In the genomic region with DNA sequence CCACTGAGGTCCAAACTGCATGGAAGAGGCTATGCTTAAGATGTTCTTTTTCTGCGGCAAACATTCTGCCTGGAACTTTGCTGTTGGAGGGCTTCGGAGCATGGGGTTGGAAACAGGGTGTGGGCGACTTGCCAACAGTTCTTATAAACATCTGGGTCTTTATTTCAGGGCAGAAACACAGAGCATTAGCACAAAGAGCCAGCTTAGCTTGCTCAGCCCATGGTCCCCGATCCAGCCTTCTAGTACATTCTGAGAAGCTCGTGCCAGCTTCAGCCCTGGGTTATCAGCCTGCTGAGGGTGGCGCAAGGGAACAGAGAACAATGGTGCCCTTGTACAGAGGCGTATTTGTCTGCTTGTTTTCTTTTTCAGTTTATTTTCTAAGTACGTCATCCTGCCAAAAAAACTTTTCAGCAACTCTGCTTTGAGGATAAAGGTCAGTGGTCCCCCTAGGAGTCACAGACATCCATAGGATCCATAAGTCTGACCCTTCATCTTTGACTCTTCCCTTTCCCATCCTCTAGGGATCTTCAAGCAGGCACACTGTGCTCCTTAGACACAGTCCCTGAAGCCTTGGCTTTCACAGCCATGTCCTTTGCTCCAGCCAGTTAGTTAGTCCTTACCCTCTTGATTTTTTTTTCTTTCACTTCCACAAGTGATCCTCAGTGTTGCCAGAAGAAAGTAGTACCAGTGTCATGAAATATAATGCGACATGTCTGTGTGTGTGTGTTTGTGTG, we compare ENCODE assay signal across 9 mouse cellular contexts. TPM values are rescaled to one million over a fixed set of nuclear protein-coding genes. Genes with fewer than 3 reads are reported as not detected.
DNase-seq lines count a peak whose midpoint lies in the region; ATAC-seq lines count a peak whose summit lies in the region.
"Had no signal": no experiment of that assay in that cellular context is flagged by ENCODE, and none has a peak within 500 bp of the region (broad histone marks: within the 10 kb centered on the region; RNA-seq: fewer than 3 reads in every experiment).

No protein-coding gene starts in this region.

- intact Hi-C loops in heart, postnatal 36 days (cut with DNase I) = no loop called here

- no peaks in the 10 kb centered on the region for H3K36me3 ChIP-seq in neural tube, embryonic 12.5 days
- no peaks in the 10 kb centered on the region for H3K36me3 ChIP-seq in neural tube, embryonic 15.5 days
- H3K36me3 ChIP-seq: neural tube, embryonic 13.5 days had no signal

- H3K9ac ChIP-seq in neural tube, embryonic 12.5 days = no peak overlapping the region
- no peak overlapping the region for H3K9ac ChIP-seq in neural tube, embryonic 15.5 days (replicated peaks)
- H3K9ac ChIP-seq: neural tube, embryonic 13.5 days had no signal

- H3K27me3 ChIP-seq in neural tube, embryonic 12.5 days (replicated peaks) = no peaks in the 10 kb centered on the region
- H3K27me3 ChIP-seq in neural tube, embryonic 15.5 days (replicated peaks) = no peaks in the 10 kb centered on the region
- H3K27me3 ChIP-seq: neural tube, embryonic 13.5 days had no signal

- no peak overlapping the region for H3K4me2 ChIP-seq in neural tube, embryonic 12.5 days (replicated peaks)
- H3K4me2 ChIP-seq in neural tube, embryonic 15.5 days = no peak overlapping the region
- H3K4me2 ChIP-seq: neural tube, embryonic 13.5 days had no signal

- no peaks in the 10 kb centered on the region for H3K4me1 ChIP-seq in neural tube, embryonic 12.5 days
- H3K4me1 ChIP-seq in neural tube, embryonic 15.5 days = no peaks in the 10 kb centered on the region
- H3K4me1 ChIP-seq: neural tube, embryonic 13.5 days had no signal

- WGBS in neural tube, embryonic 12.5 days = 83% methylated on average over 9 of the region's 9 CpGs
- 70% methylated on average over 9 of the region's 9 CpGs for WGBS in neural tube, embryonic 15.5 days

- ATAC-seq in neural tube, embryonic 12.5 days (ENCODE audit: low FRiP score, low read depth) = 0 out of 2 replicates have a peak, but pooled peaks have one; percentile 13
- ATAC-seq in neural tube, embryonic 15.5 days (ENCODE audit: low FRiP score) = no peak
- no peak for ATAC-seq in megakaryocyte progenitor cell, adult 5-6 weeks (replicated peaks; ENCODE audit: poor library complexity)

- DNase-seq in cerebellum, adult 18-20 months = peak; percentile 14 to 19
- no peak for DNase-seq in cerebellum, adult 11 months
- peak; percentile 31 to 43 for DNase-seq in heart, postnatal 36 days
- peak; percentile 75 for DNase-seq in lung, postnatal 10 days
- no peak for DNase-seq in spleen, postnatal 4 days (ENCODE audit: low spot score in 2 of 2)

- no peak overlapping the region for H3K27ac ChIP-seq in neural tube, embryonic 12.5 days
- H3K27ac ChIP-seq in neural tube, embryonic 15.5 days (replicated peaks) = no peak overlapping the region
- H3K27ac ChIP-seq: neural tube, embryonic 13.5 days had no signal

- no peak overlapping the region for H3K4me3 ChIP-seq in neural tube, embryonic 12.5 days
- H3K4me3 ChIP-seq in neural tube, embryonic 15.5 days (replicated peaks) = no peak overlapping the region
- H3K4me3 ChIP-seq: neural tube, embryonic 13.5 days had no signal

- H3K9me3 ChIP-seq in neural tube, embryonic 12.5 days = no peaks in the 10 kb centered on the region
- no peaks in the 10 kb centered on the region for H3K9me3 ChIP-seq in neural tube, embryonic 15.5 days (replicated peaks)
- H3K9me3 ChIP-seq: neural tube, embryonic 13.5 days had no signal

RNA-seq across cellular contexts. Expression of a gene that starts 4.5 kb away (rescaled TPM):
- polyA plus RNA-seq in neural tube, embryonic 12.5 days (2016; fragmentation: Nextera tagmentation; extraction: Ambion mirVana) = 0.30 and 0.45 TPM in 2 replicates
- 0.44 and 0.46 TPM in 2 replicates for polyA plus RNA-seq in neural tube, embryonic 15.5 days (2015; fragmentation: Nextera tagmentation; extraction: Ambion mirVana)
- total RNA-seq in heart, postnatal 36 days (2021) = not detected
- total RNA-seq in megakaryocyte progenitor cell, adult 5-6 weeks (2015) = not detected in 2 replicates
- 0.04 TPM in 1 of 2 replicates, not detected in the other for total RNA-seq in megakaryocyte progenitor cell, adult 5-6 weeks (2017)

RNA-seq across cellular contexts. Expression of a gene that starts 22.9 kb away (rescaled TPM):
- 3.9 and 7.1 TPM in 2 replicates for polyA plus RNA-seq in neural tube, embryonic 12.5 days (2016; fragmentation: Nextera tagmentation; extraction: Ambion mirVana)
- 5.5 and 6.0 TPM in 2 replicates for polyA plus RNA-seq in neural tube, embryonic 15.5 days (2015; fragmentation: Nextera tagmentation; extraction: Ambion mirVana)
- 10 to 100 TPM; 83.7 to 93.5 TPM for total RNA-seq in heart, postnatal 36 days (2021)
- 19.8 and 20.1 TPM in 2 replicates for total RNA-seq in megakaryocyte progenitor cell, adult 5-6 weeks (2015)
- 23.6 and 37.0 TPM in 2 replicates for total RNA-seq in megakaryocyte progenitor cell, adult 5-6 weeks (2017)

Comparison
In these comparisons a context has a peak if more than half of its experiments do, and no peak if none do; other contexts are left out.
1. DNase-seq: peak in cerebellum, adult 18-20 months (2 of 2), heart, postnatal 36 days (2 of 2) and lung, postnatal 10 days (single experiment); none in cerebellum, adult 11 months (single experiment) and spleen, postnatal 4 days (0 of 2).